8 mouse cellular contexts compared by ENCODE assay signal in the genomic region with DNA sequence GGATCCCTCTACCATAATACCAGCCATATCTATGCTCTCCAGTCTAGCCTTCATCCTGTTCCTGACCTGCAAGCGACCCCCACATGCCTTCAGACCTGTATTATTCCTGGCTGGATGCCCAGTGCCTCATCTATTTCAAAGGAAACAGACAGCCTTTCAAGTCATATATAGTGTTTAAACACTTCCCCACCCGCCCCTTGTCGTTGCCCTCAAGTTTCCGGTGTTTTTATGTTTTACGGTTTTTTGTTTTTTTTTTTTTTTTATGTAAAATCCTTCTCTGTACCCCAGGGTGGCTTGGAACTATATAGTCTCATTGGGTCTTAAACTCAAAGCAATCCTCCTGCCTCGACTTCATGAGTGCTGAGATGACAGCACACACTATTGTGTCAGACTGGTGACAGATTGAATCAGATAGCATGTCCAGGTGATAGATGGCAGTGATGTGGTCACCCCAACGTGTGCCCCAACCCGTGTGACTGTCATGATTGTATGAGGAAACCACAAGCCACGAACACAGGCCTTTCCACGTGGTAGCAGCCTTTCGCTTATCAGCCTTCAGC. TPM values are rescaled to one million over a fixed set of nuclear protein-coding genes. Genes with fewer than 3 reads are reported as not detected.
DNase-seq lines count a peak whose midpoint lies in the region; ATAC-seq and TF ChIP-seq lines count a peak whose summit lies in the region.

No protein-coding gene starts in this region.

- H3K9ac ChIP-seq in heart, embryonic 14.5 days (ENCODE audit: low read length) = peak overlapping the region; percentile 9; the same call in 1 of the 2 replicates
- no peak overlapping the region for H3K9ac ChIP-seq in midbrain, embryonic 15.5 days

- peak; percentile 45; the same call in 1 of the 2 replicates for ATAC-seq in heart, embryonic 14.5 days (ENCODE audit: insufficient number of reproducible peaks, insufficient read depth, low FRiP score, low read depth)
- peak; percentile 48 for ATAC-seq in common myeloid progenitor, adult 5-6 weeks (replicated peaks; ENCODE audit: low read depth, poor library complexity, severe bottlenecking)
- no peak for ATAC-seq in midbrain, embryonic 15.5 days (replicated peaks)

- H3K36me3 ChIP-seq in heart, embryonic 14.5 days (ENCODE audit: control insufficient read depth, insufficient read depth, low read length) = no peaks in the 10 kb centered on the region
- H3K36me3 ChIP-seq in midbrain, embryonic 15.5 days (replicated peaks) = no peaks in the 10 kb centered on the region

- intact Hi-C loops in heart, postnatal 14 days (cut with DNase I) = no loop called here

- H3K9me3 ChIP-seq in heart, embryonic 14.5 days (ENCODE audit: control insufficient read depth, low read length) = no peaks in the 10 kb centered on the region
- no peaks in the 10 kb centered on the region for H3K9me3 ChIP-seq in midbrain, embryonic 15.5 days

- H3K4me3 ChIP-seq in heart, embryonic 14.5 days (ENCODE audit: control insufficient read depth in 1 of 2, insufficient read depth in 1 of 2, low read depth in 1 of 2, low read length in 2 of 2) = peak overlapping the region; percentile 14 to 67
- H3K4me3 ChIP-seq in midbrain, embryonic 15.5 days = peak overlapping the region; percentile 81
- no peak overlapping the region for H3K4me3 ChIP-seq in cerebellum, adult 2 months (replicated peaks; ENCODE audit: insufficient read depth, low read depth, low read length)

- TF ChIP-seq CTCF in cerebellum, adult 2 months (IDR thresholded peaks at IDR 0.05; ENCODE audit: borderline replicate concordance, insufficient read depth, low read depth, low read length) = no peak

- no peak for TF ChIP-seq POLR2A in cerebellum, adult 2 months (IDR thresholded peaks at IDR 0.05; ENCODE audit: borderline replicate concordance, insufficient read depth, low read length)

- H3K4me1 ChIP-seq in heart, embryonic 14.5 days (ENCODE audit: control insufficient read depth in 2 of 2, insufficient read depth in 2 of 2, low read length in 2 of 2) = peaks cover 36 to 52% of the 10 kb centered on the region in 2 experiments
- H3K4me1 ChIP-seq in midbrain, embryonic 15.5 days = peaks cover 32% of the 10 kb centered on the region
- peaks cover 18% of the 10 kb centered on the region for H3K4me1 ChIP-seq in cerebellum, adult 2 months (ENCODE audit: control insufficient read depth, insufficient read depth, low read length)

- H3K27ac ChIP-seq in heart, embryonic 14.5 days (replicated peaks in 1 of 2; ENCODE audit: control insufficient read depth in 1 of 2, insufficient read depth in 1 of 2, low read depth in 2 of 2, low read length in 2 of 2) = peak overlapping the region in 1 of 2 experiments; percentile 72; a peak in 2 of 4 replicates
- H3K27ac ChIP-seq in midbrain, embryonic 15.5 days = no peak overlapping the region
- no peak overlapping the region for H3K27ac ChIP-seq in cerebellum, adult 2 months (ENCODE audit: insufficient read depth, low read length)

- peak overlapping the region; percentile 94 for H3K4me2 ChIP-seq in heart, embryonic 14.5 days (ENCODE audit: low read length)
- H3K4me2 ChIP-seq in midbrain, embryonic 15.5 days = peak overlapping the region; percentile 84

- no peak for DNase-seq in heart, postnatal 14 days
- peak; percentile 91 for DNase-seq in induced T-regulatory cell, adult 2 months (ENCODE audit: low read depth)
- DNase-seq in frontal cortex, postnatal 10 days (ENCODE audit: low spot score in 2 of 2) = no peak
- DNase-seq in adrenal gland, postnatal 10 days = no peak
- DNase-seq in cerebellum, adult 2 months = no peak

- no peaks in the 10 kb centered on the region for H3K27me3 ChIP-seq in heart, embryonic 14.5 days (ENCODE audit: control insufficient read depth, insufficient read depth, low read length)
- H3K27me3 ChIP-seq in midbrain, embryonic 15.5 days (replicated peaks) = no peaks in the 10 kb centered on the region
- no peaks in the 10 kb centered on the region for H3K27me3 ChIP-seq in cerebellum, adult 2 months (ENCODE audit: control insufficient read depth, insufficient read depth, low read length)

- WGBS in heart, embryonic 14.5 days = 26% methylated on average over 11 of the region's 11 CpGs
- 75% methylated on average over 11 of the region's 11 CpGs for WGBS in midbrain, embryonic 15.5 days
- WGBS in cerebellum, adult 2 months = 87% methylated on average over 11 of the region's 11 CpGs

RNA-seq across cellular contexts. Expression of a gene that starts 1.5 kb away (rescaled TPM):
- polyA plus RNA-seq in heart, embryonic 14.5 days (2014; fragmentation: Nextera tagmentation; extraction: Ambion mirVana) = 5.4 and 6.4 TPM in 2 replicates
- total RNA-seq in heart, postnatal 14 days (2021) = 1 to 10 TPM; 2.6 to 4.3 TPM
- 0.27 TPM in 1 of 2 replicates, not detected in the other for total RNA-seq in common myeloid progenitor, adult 5-6 weeks (2017)
- 156 and 157 TPM in 2 replicates for polyA plus RNA-seq in midbrain, embryonic 15.5 days (2015; fragmentation: Nextera tagmentation; extraction: Ambion mirVana)
- total RNA-seq in adrenal gland, postnatal 10 days (2021) = 1 to 10 TPM; 6.8 to 9.5 TPM
- 12.1 and 12.4 TPM in 2 replicates for polyA plus RNA-seq in cerebellum, adult 2 months (2012; rRNA removed)

RNA-seq across cellular contexts. Expression of a gene that starts 15.8 kb away (rescaled TPM):
- polyA plus RNA-seq in heart, embryonic 14.5 days (2014; fragmentation: Nextera tagmentation; extraction: Ambion mirVana) = 72.1 and 74.9 TPM in 2 replicates
- total RNA-seq in heart, postnatal 14 days (2021) = 10 to 100 TPM; 61.4 to 65.0 TPM
- 37.5 and 40.1 TPM in 2 replicates for total RNA-seq in common myeloid progenitor, adult 5-6 weeks (2017)
- 68.4 and 70.1 TPM in 2 replicates for polyA plus RNA-seq in midbrain, embryonic 15.5 days (2015; fragmentation: Nextera tagmentation; extraction: Ambion mirVana)
- total RNA-seq in adrenal gland, postnatal 10 days (2021) = 10 to 100 TPM; 67.3 to 77.9 TPM
- polyA plus RNA-seq in cerebellum, adult 2 months (2012; rRNA removed) = 59.0 and 65.1 TPM in 2 replicates

RNA-seq across cellular contexts. Expression of a gene that starts 38.7 kb away (rescaled TPM):
- 0.53 and 2.2 TPM in 2 replicates for polyA plus RNA-seq in heart, embryonic 14.5 days (2014; fragmentation: Nextera tagmentation; extraction: Ambion mirVana)
- 1 to 10 TPM in 1 of 2 experiments, under 1 TPM in 1; 0.22 to 1.4 TPM for total RNA-seq in heart, postnatal 14 days (2021)
- not detected in 2 replicates for total RNA-seq in common myeloid progenitor, adult 5-6 weeks (2017)
- 2.1 and 3.0 TPM in 2 replicates for polyA plus RNA-seq in midbrain, embryonic 15.5 days (2015; fragmentation: Nextera tagmentation; extraction: Ambion mirVana)
- 10 to 100 TPM in 1 of 2 experiments, 1 to 10 TPM in 1; 8.2 to 13.9 TPM for total RNA-seq in adrenal gland, postnatal 10 days (2021)
- polyA plus RNA-seq in cerebellum, adult 2 months (2012; rRNA removed) = 0.52 and 0.67 TPM in 2 replicates

RNA-seq across cellular contexts. Expression of a gene that starts 39.3 kb away (rescaled TPM):
- polyA plus RNA-seq in heart, embryonic 14.5 days (2014; fragmentation: Nextera tagmentation; extraction: Ambion mirVana) = 30.6 and 31.1 TPM in 2 replicates
- total RNA-seq in heart, postnatal 14 days (2021) = 10 to 100 TPM; 25.9 to 26.2 TPM
- 3.9 and 10.9 TPM in 2 replicates for total RNA-seq in common myeloid progenitor, adult 5-6 weeks (2017)
- polyA plus RNA-seq in midbrain, embryonic 15.5 days (2015; fragmentation: Nextera tagmentation; extraction: Ambion mirVana) = 43.4 and 47.8 TPM in 2 replicates
- total RNA-seq in adrenal gland, postnatal 10 days (2021) = 10 to 100 TPM; 23.7 to 24.5 TPM
- 45.4 and 46.6 TPM in 2 replicates for polyA plus RNA-seq in cerebellum, adult 2 months (2012; rRNA removed)

RNA-seq across cellular contexts. Expression of a gene that starts 40.0 kb away (rescaled TPM):
- polyA plus RNA-seq in heart, embryonic 14.5 days (2014; fragmentation: Nextera tagmentation; extraction: Ambion mirVana) = 47.2 and 52.3 TPM in 2 replicates
- total RNA-seq in heart, postnatal 14 days (2021) = 10 to 100 TPM; 24.9 to 26.8 TPM
- total RNA-seq in common myeloid progenitor, adult 5-6 weeks (2017) = 46.5 and 71.2 TPM in 2 replicates
- polyA plus RNA-seq in midbrain, embryonic 15.5 days (2015; fragmentation: Nextera tagmentation; extraction: Ambion mirVana) = 78.1 and 82.5 TPM in 2 replicates
- total RNA-seq in adrenal gland, postnatal 10 days (2021) = 10 to 100 TPM; 41.3 to 44.6 TPM
- 69.2 and 72.8 TPM in 2 replicates for polyA plus RNA-seq in cerebellum, adult 2 months (2012; rRNA removed)
